ENCODE assay signal across 8 mouse cellular contexts in genomic region chr7:30553810-30554584, GRCm38 (mm10). TPM values are rescaled to one million over a fixed set of nuclear protein-coding genes. Genes with fewer than 3 reads are reported as not detected.
A peak's percentile ranks its signal among the peaks of the same experiment; 100 is the strongest.
DNase-seq lines count a peak whose midpoint lies in the region; ATAC-seq and TF ChIP-seq lines count a peak whose summit lies in the region.

No protein-coding gene starts in this region.

- peaks cover 5% of the 10 kb centered on the region for H3K79me3 ChIP-seq in C2C12 (ENCODE audit: low read depth)

- peak overlapping the region; percentile 7 for H3ac ChIP-seq in C2C12 (ENCODE audit: control insufficient read depth, insufficient read length, low read depth)

- WGBS in heart, embryonic 16.5 days: 81% methylated on average over 22 of the region's 22 CpGs
- WGBS in liver, embryonic 15.5 days (ENCODE audit: insufficient replicate concordance): 80% methylated on average over 22 of the region's 22 CpGs

- peak overlapping the region; percentile 99 for H3K4me2 ChIP-seq in heart, embryonic 16.5 days (ENCODE audit: low read depth, low read length)
- H3K4me2 ChIP-seq in liver, embryonic 15.5 days: peak overlapping the region; percentile 97

- peak overlapping the region; percentile 100 for H3K27ac ChIP-seq in heart, embryonic 16.5 days (ENCODE audit: low read length)
- peak overlapping the region; percentile 95; the same call in 1 of the 2 replicates for H3K27ac ChIP-seq in liver, embryonic 15.5 days (replicated peaks)

- no peak for ATAC-seq in heart, embryonic 16.5 days (replicated peaks; ENCODE audit: extremely low read depth, insufficient read depth, low FRiP score)
- ATAC-seq in liver, embryonic 15.5 days (ENCODE audit: insufficient read depth): no peak

- H3K36me3 ChIP-seq in C2C12 (ENCODE audit: control insufficient read depth, insufficient read depth): peaks cover 7% of the 10 kb centered on the region
- H3K36me3 ChIP-seq in heart, embryonic 16.5 days (ENCODE audit: control insufficient read depth, insufficient read depth): peaks cover 34% of the 10 kb centered on the region
- peaks cover 43% of the 10 kb centered on the region for H3K36me3 ChIP-seq in liver, embryonic 15.5 days (replicated peaks)

- no peak for TF ChIP-seq CTCF in C2C12 (IDR thresholded peaks at IDR 0.05; ENCODE audit: control insufficient read depth, insufficient read depth, insufficient read length)

- H3K4me1 ChIP-seq in heart, embryonic 16.5 days (ENCODE audit: control insufficient read depth, insufficient read depth, low read length): peaks cover 27% of the 10 kb centered on the region
- H3K4me1 ChIP-seq in liver, embryonic 15.5 days (replicated peaks): peaks cover 48% of the 10 kb centered on the region

- H3K9ac ChIP-seq in heart, embryonic 16.5 days (ENCODE audit: low read length): peak overlapping the region; percentile 88
- peak overlapping the region; percentile 91; the same call in 1 of the 2 replicates for H3K9ac ChIP-seq in liver, embryonic 15.5 days

- no peaks in the 10 kb centered on the region for H3K27me3 ChIP-seq in C2C12 (ENCODE audit: control insufficient read depth, insufficient read depth, insufficient read length)
- no peaks in the 10 kb centered on the region for H3K27me3 ChIP-seq in heart, embryonic 16.5 days (ENCODE audit: control insufficient read depth, insufficient read depth, low read length)
- H3K27me3 ChIP-seq in liver, embryonic 15.5 days: no peaks in the 10 kb centered on the region

- peaks cover 23% of the 10 kb centered on the region for H3K79me2 ChIP-seq in C2C12 (ENCODE audit: control insufficient read depth, insufficient read depth)

- peak; percentile 67 for DNase-seq in cerebellum, adult 9-10 months
- no peak for DNase-seq in cerebellum, postnatal 14 days
- DNase-seq in frontal cortex, postnatal 10 days (ENCODE audit: low spot score in 2 of 2): no peak
- DNase-seq in layer of hippocampus, adult 18-20 months (ENCODE audit: low spot score in 2 of 2): no peak
- no peak for DNase-seq in spleen, adult 12 weeks (ENCODE audit: low spot score)

- H3K9me3 ChIP-seq in heart, embryonic 16.5 days (replicated peaks; ENCODE audit: control insufficient read depth, low read length): no peaks in the 10 kb centered on the region
- H3K9me3 ChIP-seq in liver, embryonic 15.5 days (replicated peaks): no peaks in the 10 kb centered on the region

- H3K4me3 ChIP-seq in C2C12 (ENCODE audit: insufficient read depth, poor library complexity, severe bottlenecking): no peak overlapping the region
- peak overlapping the region; percentile 68 for H3K4me3 ChIP-seq in heart, embryonic 16.5 days (ENCODE audit: low read length)
- H3K4me3 ChIP-seq in liver, embryonic 15.5 days (replicated peaks): peak overlapping the region; percentile 72

TF ChIP-seq in C2C12, 6 proteins besides CTCF, POLR2A, EP300 and RAD21:
- TF ChIP-seq USF1 (IDR thresholded peaks at IDR 0.05; ENCODE audit: low read depth) (no peak), MYOD1 (IDR thresholded peaks at IDR 0.05; ENCODE audit: control insufficient read depth, insufficient read length, low read depth) (no peak), FOSL1 (IDR thresholded peaks at IDR 0.05; ENCODE audit: insufficient read depth, low read length, poor library complexity, severe bottlenecking) (no peak), CEBPB (IDR thresholded peaks at IDR 0.05; ENCODE audit: low read depth) (no peak), MYOG (IDR thresholded peaks at IDR 0.05; ENCODE audit: control insufficient read depth, extremely low read depth, insufficient read length) (no peak), MAX (IDR thresholded peaks at IDR 0.05) (no peak)
TF ChIP-seq in C2C12: peak in this region for 0.

RNA-seq across cellular contexts. Expression of gene Proser3, which starts 1.9 kb away (rescaled TPM):
- 8.7 TPM for polyA plus RNA-seq in C2C12 (2012; fragmentation: generic; extraction: Trizol)
- 6.6 and 8.4 TPM in 2 replicates for polyA plus RNA-seq in heart, embryonic 16.5 days (2015; fragmentation: Nextera tagmentation; extraction: Ambion mirVana)
- polyA plus RNA-seq in liver, embryonic 15.5 days (2015; fragmentation: Nextera tagmentation; extraction: Ambion mirVana): 2.0 and 2.7 TPM in 2 replicates
- 1 to 10 TPM; 4.4 to 5.2 TPM for total RNA-seq in layer of hippocampus, adult 18-20 months (2021)

RNA-seq across cellular contexts. Expression of gene Hspb6, which starts 2.0 kb away (rescaled TPM):
- polyA plus RNA-seq in C2C12 (2012; fragmentation: generic; extraction: Trizol): 66.8 TPM
- 204 and 205 TPM in 2 replicates for polyA plus RNA-seq in heart, embryonic 16.5 days (2015; fragmentation: Nextera tagmentation; extraction: Ambion mirVana)
- 4.9 and 5.3 TPM in 2 replicates for polyA plus RNA-seq in liver, embryonic 15.5 days (2015; fragmentation: Nextera tagmentation; extraction: Ambion mirVana)
- total RNA-seq in layer of hippocampus, adult 18-20 months (2021): 1 to 10 TPM; 2.6 to 2.9 TPM

RNA-seq across cellular contexts. Expression of gene Lin37, which starts 5.6 kb away (rescaled TPM):
- polyA plus RNA-seq in C2C12 (2012; fragmentation: generic; extraction: Trizol): 38.4 TPM
- polyA plus RNA-seq in heart, embryonic 16.5 days (2015; fragmentation: Nextera tagmentation; extraction: Ambion mirVana): 33.6 and 40.1 TPM in 2 replicates
- 23.4 and 26.1 TPM in 2 replicates for polyA plus RNA-seq in liver, embryonic 15.5 days (2015; fragmentation: Nextera tagmentation; extraction: Ambion mirVana)
- 10 to 100 TPM; 40.8 to 43.2 TPM for total RNA-seq in layer of hippocampus, adult 18-20 months (2021)

RNA-seq across cellular contexts. Expression of gene U2af1l4, which starts 9.1 kb away (rescaled TPM):
- 63.6 TPM for polyA plus RNA-seq in C2C12 (2012; fragmentation: generic; extraction: Trizol)
- polyA plus RNA-seq in heart, embryonic 16.5 days (2015; fragmentation: Nextera tagmentation; extraction: Ambion mirVana): 102 and 104 TPM in 2 replicates
- polyA plus RNA-seq in liver, embryonic 15.5 days (2015; fragmentation: Nextera tagmentation; extraction: Ambion mirVana): 32.4 and 35.4 TPM in 2 replicates
- total RNA-seq in layer of hippocampus, adult 18-20 months (2021): 10 to 100 TPM; 74.6 to 75.2 TPM

RNA-seq across cellular contexts. Expression of gene Gm49396, which starts 9.1 kb away (rescaled TPM):
- polyA plus RNA-seq in C2C12 (2012; fragmentation: generic; extraction: Trizol): 0.73 TPM
- 11.4 and 12.0 TPM in 2 replicates for polyA plus RNA-seq in heart, embryonic 16.5 days (2015; fragmentation: Nextera tagmentation; extraction: Ambion mirVana)
- polyA plus RNA-seq in liver, embryonic 15.5 days (2015; fragmentation: Nextera tagmentation; extraction: Ambion mirVana): 3.4 and 4.1 TPM in 2 replicates
- total RNA-seq in layer of hippocampus, adult 18-20 months (2021): 1 to 10 TPM; 9.1 to 9.2 TPM

Comparison
In these comparisons a context has a peak if more than half of its experiments do, and no peak if none do; other contexts are left out.
1. RNA of gene Hspb6, which starts 2.0 kb away (polyA plus RNA-seq): 204 to 205 TPM in heart, embryonic 16.5 days and 66.8 TPM in C2C12 (single experiment); 4.9 to 5.3 TPM in liver, embryonic 15.5 days; every median in the first group is over 10 times any median in the second.